ENCODE assay signal across 33 mouse cellular contexts in genomic region chr4:45872147-45872546, GRCm38 (mm10). TPM values are rescaled to one million over a fixed set of nuclear protein-coding genes. Genes with fewer than 3 reads are reported as not detected.
DNase-seq lines count a peak whose midpoint lies in the region; ATAC-seq and TF ChIP-seq lines count a peak whose summit lies in the region.
"Had no signal": no experiment of that assay in that cellular context is flagged by ENCODE, and none has a peak within 500 bp of the region (broad histone marks: within the 10 kb centered on the region; RNA-seq: fewer than 3 reads in every experiment).

No protein-coding gene starts in this region.

- WGBS in heart, embryonic 16.5 days: 65% methylated on average over 2 of the region's 2 CpGs

- H3K9ac ChIP-seq in heart, embryonic 16.5 days (ENCODE audit: low read length): no peak overlapping the region
- no peak overlapping the region for H3K9ac ChIP-seq in ES-E14 (ENCODE audit: insufficient read depth, low read depth, low read length, poor library complexity, severe bottlenecking)
- H3K9ac ChIP-seq: embryonic facial prominence, embryonic 13.5 days; forebrain, embryonic 13.5 days; hindbrain, embryonic 14.5 days had no signal

- H3K4me2 ChIP-seq in heart, embryonic 16.5 days (ENCODE audit: low read depth, low read length): no peak overlapping the region
- H3K4me2 ChIP-seq: embryonic facial prominence, embryonic 13.5 days; forebrain, embryonic 13.5 days; heart, embryonic 11.5 days; hindbrain, embryonic 14.5 days had no signal

- ATAC-seq in heart, embryonic 16.5 days (replicated peaks; ENCODE audit: extremely low read depth, insufficient read depth, low FRiP score): no peak
- ATAC-seq in erythroblast, adult 5-6 weeks (replicated peaks; ENCODE audit: low FRiP score, poor library complexity, severe bottlenecking): no peak
- ATAC-seq: CD4-positive, CD25-positive, alpha-beta regulatory T cell, adult 4 months; forebrain, embryonic 13.5 days; forebrain, embryonic 16.5 days; inflammation-experienced regulatory T-cells, adult 6 months; intestine, embryonic 16.5 days had no signal

- no peaks in the 10 kb centered on the region for H3K36me3 ChIP-seq in heart, embryonic 16.5 days (ENCODE audit: control insufficient read depth, insufficient read depth)
- H3K36me3 ChIP-seq in C2C12 (ENCODE audit: control insufficient read depth, insufficient read depth): no peaks in the 10 kb centered on the region
- no peaks in the 10 kb centered on the region for H3K36me3 ChIP-seq in ES-E14 (ENCODE audit: control insufficient read depth, insufficient read depth, low read length, poor library complexity, severe bottlenecking)
- H3K36me3 ChIP-seq: embryonic facial prominence, embryonic 10.5 days; embryonic facial prominence, embryonic 13.5 days; forebrain, embryonic 10.5 days; G1E; hindbrain, embryonic 10.5 days had no signal

- in situ Hi-C loops in ES-E14 (cut with MboI; ENCODE audit: low sequenced_read_pairs in 2 of 2, unreplicated experiment in 2 of 2): no loop called here

- no peaks in the 10 kb centered on the region for H3K79me2 ChIP-seq in C2C12 (ENCODE audit: control insufficient read depth, insufficient read depth)

- DNase-seq in heart, adult 18-20 months: no peak
- no peak for DNase-seq in ES-E14 (ENCODE audit: low read depth, low spot score)
- no peak for DNase-seq in retina, postnatal 1 day
- DNase-seq: adrenal gland, adult 2 months; adrenal gland, postnatal 14 days; B cell, adult 2 months; cerebellum, adult 11-12 months; cerebellum, adult 9-10 months; cerebellum, postnatal 14 days; gastrocnemius, postnatal 10 days; gastrocnemius, postnatal 36 days; heart, postnatal 10 days; heart, postnatal 36 days; kidney, adult 18-20 months; kidney, adult 9 months had no signal

- no peak overlapping the region for H3K27ac ChIP-seq in heart, embryonic 16.5 days (ENCODE audit: low read length)
- no peak overlapping the region for H3K27ac ChIP-seq in ES-E14 (ENCODE audit: insufficient read depth, low read depth, low read length, poor library complexity, severe bottlenecking)
- H3K27ac ChIP-seq: embryonic facial prominence, embryonic 10.5 days; embryonic facial prominence, embryonic 13.5 days; forebrain, embryonic 10.5 days; forebrain, embryonic 13.5 days; hindbrain, embryonic 10.5 days; hindbrain, embryonic 14.5 days had no signal

- H3ac ChIP-seq in C2C12 (ENCODE audit: control insufficient read depth, insufficient read length, low read depth): no peak overlapping the region

- TF ChIP-seq CTCF in C2C12 (IDR thresholded peaks at IDR 0.05; ENCODE audit: control insufficient read depth, insufficient read depth, insufficient read length): no peak

- H3K79me3 ChIP-seq in C2C12 (ENCODE audit: low read depth): no peaks in the 10 kb centered on the region

- H3K9me3 ChIP-seq in heart, embryonic 16.5 days (replicated peaks; ENCODE audit: control insufficient read depth, low read length): peaks cover 6% of the 10 kb centered on the region; the same call in 1 of the 2 replicates
- no peaks in the 10 kb centered on the region for H3K9me3 ChIP-seq in ES-E14 (ENCODE audit: control insufficient read depth, insufficient read depth, low read depth, low read length)
- H3K9me3 ChIP-seq: forebrain, embryonic 13.5 days had no signal

- H3K27me3 ChIP-seq in heart, embryonic 16.5 days (ENCODE audit: control insufficient read depth, insufficient read depth, low read length): no peaks in the 10 kb centered on the region
- peaks cover 17% of the 10 kb centered on the region for H3K27me3 ChIP-seq in C2C12 (ENCODE audit: control insufficient read depth, insufficient read depth, insufficient read length)
- H3K27me3 ChIP-seq: embryonic facial prominence, embryonic 13.5 days had no signal

- 0 out of 2 replicates have a peak overlapping the region, but pooled peaks have one; percentile 7 for H3K4me3 ChIP-seq in heart, embryonic 16.5 days (ENCODE audit: low read length)
- no peak overlapping the region for H3K4me3 ChIP-seq in C2C12 (ENCODE audit: insufficient read depth, poor library complexity, severe bottlenecking)
- no peak overlapping the region for H3K4me3 ChIP-seq in ES-E14 (ENCODE audit: insufficient read depth in 1 of 2, low read depth in 1 of 2, low read length in 2 of 2, poor library complexity in 1 of 2, severe bottlenecking in 1 of 2)
- H3K4me3 ChIP-seq: embryonic facial prominence, embryonic 10.5 days; embryonic facial prominence, embryonic 13.5 days; forebrain, embryonic 10.5 days; forebrain, embryonic 13.5 days; hindbrain, embryonic 10.5 days had no signal

- peaks cover 3% of the 10 kb centered on the region; the same call in 1 of the 2 replicates for H3K4me1 ChIP-seq in heart, embryonic 16.5 days (ENCODE audit: control insufficient read depth, insufficient read depth, low read length)
- H3K4me1 ChIP-seq in ES-E14 (ENCODE audit: control insufficient read depth in 2 of 2, insufficient read depth in 2 of 2, low read length in 2 of 2, poor library complexity in 1 of 2): peaks cover 0 to 19% of the 10 kb centered on the region in 2 experiments; a peak in 2 of 4 replicates

TF ChIP-seq in C2C12, 6 proteins besides CTCF, POLR2A, EP300 and RAD21:
- TF ChIP-seq USF1 (IDR thresholded peaks at IDR 0.05; ENCODE audit: low read depth) (peak; percentile 9), MAX (IDR thresholded peaks at IDR 0.05) (no peak)
TF ChIP-seq in C2C12: peak in this region for 1.

TF ChIP-seq in ES-E14, 5 proteins besides CTCF, POLR2A, EP300 and RAD21:
- no peak for TF ChIP-seq ZC3H11A (IDR thresholded peaks at IDR 0.05; ENCODE audit: borderline replicate concordance, low read depth, low read length)
- TF ChIP-seq ZNF384 (IDR thresholded peaks at IDR 0.05; ENCODE audit: low read depth, low read length): no peak
- TF ChIP-seq CHD2 (IDR thresholded peaks at IDR 0.05; ENCODE audit: low read depth, low read length): no peak
- no peak for TF ChIP-seq MAFK (IDR thresholded peaks at IDR 0.05; ENCODE audit: insufficient read depth, low read depth, low read length)
- peak; percentile 90 for TF ChIP-seq HCFC1 (IDR thresholded peaks at IDR 0.05; ENCODE audit: borderline replicate concordance, insufficient read depth, low read length)

RNA-seq across cellular contexts. Expression of gene Ccdc180, which starts 18.0 kb away (rescaled TPM):
- 0.18 and 0.56 TPM in 2 replicates for polyA plus RNA-seq in heart, embryonic 16.5 days (2015; fragmentation: Nextera tagmentation; extraction: Ambion mirVana)
- total RNA-seq in heart, adult 18-20 months (2021): under 1 TPM in 1 of 2 experiments, not detected in 1; 0.18 TPM
- polyA plus RNA-seq in C2C12 (2012; fragmentation: generic; extraction: Trizol): 0.08 TPM
- not detected in 2 replicates for total RNA-seq in ES-E14 (2012; rRNA removed)
- total RNA-seq in erythroblast, adult 5-6 weeks (2015; ENCODE audit: low replicate concordance): 0.38 and 0.63 TPM in 2 replicates
- not detected in 2 replicates for total RNA-seq in erythroblast, adult 5-6 weeks (2017; ENCODE audit: low replicate concordance)
- total RNA-seq: gastrocnemius, adult 18-20 months; gastrocnemius, postnatal 10 days; gastrocnemius, postnatal 36 days; heart, postnatal 10 days; heart, postnatal 36 days had no signal
- polyA plus RNA-seq: adrenal gland, adult 2 months; embryonic facial prominence, embryonic 13.5 days; G1E had no signal

RNA-seq across cellular contexts. Expression of gene Stra6l, which starts 23.7 kb away (rescaled TPM):
- 0.05 and 0.12 TPM in 2 replicates for polyA plus RNA-seq in heart, embryonic 16.5 days (2015; fragmentation: Nextera tagmentation; extraction: Ambion mirVana)
- total RNA-seq in heart, adult 18-20 months (2021): not detected
- polyA plus RNA-seq in C2C12 (2012; fragmentation: generic; extraction: Trizol): not detected
- 0.37 and 0.40 TPM in 2 replicates for total RNA-seq in ES-E14 (2012; rRNA removed)
- total RNA-seq in erythroblast, adult 5-6 weeks (2015; ENCODE audit: low replicate concordance): not detected in 2 replicates
- total RNA-seq in erythroblast, adult 5-6 weeks (2017; ENCODE audit: low replicate concordance): not detected in 2 replicates
- total RNA-seq: gastrocnemius, adult 18-20 months; gastrocnemius, postnatal 36 days; heart, adult 8-10 months; heart, postnatal 10 days; heart, postnatal 36 days had no signal
- polyA plus RNA-seq: embryonic facial prominence, embryonic 13.5 days; G1E; heart, embryonic 11.5 days had no signal

RNA-seq across cellular contexts. Expression of gene Igfbpl1, which starts 45.4 kb away (rescaled TPM):
- polyA plus RNA-seq in heart, embryonic 16.5 days (2015; fragmentation: Nextera tagmentation; extraction: Ambion mirVana): 1.5 TPM in 2 replicates
- total RNA-seq in heart, adult 18-20 months (2021): under 1 TPM; 0.23 to 0.30 TPM
- polyA plus RNA-seq in C2C12 (2012; fragmentation: generic; extraction: Trizol): not detected
- 4.1 and 6.8 TPM in 2 replicates for total RNA-seq in ES-E14 (2012; rRNA removed)
- total RNA-seq in erythroblast, adult 5-6 weeks (2015; ENCODE audit: low replicate concordance): not detected in 2 replicates
- not detected in 2 replicates for total RNA-seq in erythroblast, adult 5-6 weeks (2017; ENCODE audit: low replicate concordance)
- total RNA-seq: adrenal gland, adult 2 months; adrenal gland, postnatal 14 days; gastrocnemius, adult 18-20 months; gastrocnemius, postnatal 36 days; granulocyte monocyte progenitor cell, adult 5-6 weeks had no signal
- polyA plus RNA-seq: adrenal gland, adult 2 months; CD4-positive, CD25-positive, alpha-beta regulatory T cell, adult 4 months; G1E; inflammation-experienced regulatory T-cells, adult 6 months had no signal
